Mouse (Mus musculus): ENCODE measurements at regions not wholly inside any gene's neighbourhood (a gene's known extent, or its start where the extent isn't known, plus 50 kb on each side); places are given as distances from the start of the nearest gene placed in this dataset.
A peak's percentile ranks its signal among the peaks of the same experiment; 100 is the strongest.
"Not testable (repeated sequence)": the region's sequence is repeated elsewhere in the genome, so short reads cannot be mapped to it uniquely, and the experiment has no call there.

- peak; percentile 89 for DNase-seq (ENCODE audit: low spot score)
- Histone ChIP-seq H3K36me3 (replicated peaks) (no peaks in the 10 kb centered on the region), H3K27me3 (replicated peaks; ENCODE audit: low read depth, poor library complexity, severe bottlenecking) (peaks cover 58% of the 10 kb centered on the region), H3K27ac (replicated peaks) (peak overlapping the region; percentile 95), H3K9me3 (no peaks in the 10 kb centered on the region), H3K4me1 (peaks cover 53% of the 10 kb centered on the region), H3K4me3 (peak overlapping the region; percentile 47)
- WGBS = 3% methylated on average over 19 of the region's 19 CpGs
These were observed 53.2 kb upstream of the Col1a1 start for GRCm38 (mm10) chr11:94882687-94883383.

- no peaks in the 10 kb centered on the region for H3K9me3 ChIP-seq
- peak overlapping the region; percentile 95 for H3K27ac ChIP-seq (replicated peaks)
- H3K4me1 ChIP-seq = peaks cover 55% of the 10 kb centered on the region
- peaks cover 58% of the 10 kb centered on the region for H3K27me3 ChIP-seq (replicated peaks; ENCODE audit: low read depth, poor library complexity, severe bottlenecking)
- WGBS = 6% methylated on average over 9 of the region's 9 CpGs
- H3K36me3 ChIP-seq (replicated peaks) = no peaks in the 10 kb centered on the region
- H3K4me3 ChIP-seq = peak overlapping the region; percentile 47
- peak; percentile 91 for DNase-seq (ENCODE audit: low spot score)
These were observed 53.9 kb upstream of the Col1a1 start for GRCm38 (mm10) chr11:94881982-94882686.

- H3K9me3 ChIP-seq = no peaks in the 10 kb centered on the region
- H3K36me3 ChIP-seq (replicated peaks) = no peaks in the 10 kb centered on the region
- H3K27me3 ChIP-seq (replicated peaks; ENCODE audit: low read depth, poor library complexity, severe bottlenecking) = peaks cover 64% of the 10 kb centered on the region
- H3K4me1 ChIP-seq = peaks cover 61% of the 10 kb centered on the region
- 3% methylated on average over 27 of the region's 27 CpGs for WGBS
- H3K4me3 ChIP-seq = peak overlapping the region; percentile 47
- H3K27ac ChIP-seq (replicated peaks) = peak overlapping the region; percentile 95
- DNase-seq (ENCODE audit: low spot score) = peak; percentile 81
These were observed 54.9 kb upstream of the Col1a1 start for GRCm38 (mm10) chr11:94880896-94881840.

GRCm38 (mm10) chr11:94876707-94877106 is 59.3 kb upstream of the Col1a1 start:
- H3K4me3 ChIP-seq = no peak overlapping the region
- 85% methylated on average over 1 of the region's 1 CpGs for WGBS
- DNase-seq (ENCODE audit: low spot score) = no peak
- peak overlapping the region; percentile 25 for H3K27ac ChIP-seq (replicated peaks)
- H3K9me3 ChIP-seq = no peaks in the 10 kb centered on the region
- peaks cover 71% of the 10 kb centered on the region for H3K27me3 ChIP-seq (replicated peaks; ENCODE audit: low read depth, poor library complexity, severe bottlenecking)
- H3K4me1 ChIP-seq = peaks cover 57% of the 10 kb centered on the region
- H3K36me3 ChIP-seq (replicated peaks) = no peaks in the 10 kb centered on the region

GRCm38 (mm10) chr11:94875026-94875425 is 61.0 kb upstream of the Col1a1 start:
- H3K9me3 ChIP-seq = no peaks in the 10 kb centered on the region
- no peak overlapping the region for H3K4me3 ChIP-seq
- WGBS = 71% methylated on average over 7 of the region's 7 CpGs
- H3K36me3 ChIP-seq (replicated peaks) = no peaks in the 10 kb centered on the region
- no peak for DNase-seq (ENCODE audit: low spot score)
- peak overlapping the region; percentile 81 for H3K27ac ChIP-seq (replicated peaks)
- peaks cover 46% of the 10 kb centered on the region for H3K4me1 ChIP-seq
- H3K27me3 ChIP-seq (replicated peaks; ENCODE audit: low read depth, poor library complexity, severe bottlenecking) = peaks cover 63% of the 10 kb centered on the region

- WGBS = 9% methylated on average over 7 of the region's 7 CpGs
- H3K4me1 ChIP-seq = peaks cover 43% of the 10 kb centered on the region
- no peak overlapping the region for H3K4me3 ChIP-seq
- no peaks in the 10 kb centered on the region for H3K36me3 ChIP-seq (replicated peaks)
- H3K9me3 ChIP-seq = no peaks in the 10 kb centered on the region
- H3K27ac ChIP-seq (replicated peaks) = peak overlapping the region; percentile 81
- no peak for DNase-seq (ENCODE audit: low spot score)
- peaks cover 60% of the 10 kb centered on the region for H3K27me3 ChIP-seq (replicated peaks; ENCODE audit: low read depth, poor library complexity, severe bottlenecking)
These were observed 61.9 kb upstream of the Col1a1 start for GRCm38 (mm10) chr11:94874155-94874561.

GRCm38 (mm10) chr11:94873693-94874092 is 62.3 kb upstream of the Col1a1 start:
- Histone ChIP-seq H3K4me3 (peak overlapping the region; percentile 44), H3K9me3 (no peaks in the 10 kb centered on the region), H3K27ac (replicated peaks) (peak overlapping the region; percentile 81), H3K27me3 (replicated peaks; ENCODE audit: low read depth, poor library complexity, severe bottlenecking) (peaks cover 60% of the 10 kb centered on the region), H3K36me3 (replicated peaks) (no peaks in the 10 kb centered on the region), H3K4me1 (peaks cover 40% of the 10 kb centered on the region)
- no peak for DNase-seq (ENCODE audit: low spot score)
- WGBS = 3% methylated on average over 7 of the region's 7 CpGs

GRCm38 (mm10) chr11:94872921-94873320 is 63.1 kb upstream of the Col1a1 start:
- H3K27ac ChIP-seq (replicated peaks) = peak overlapping the region; percentile 81
- H3K4me3 ChIP-seq = peak overlapping the region; percentile 44
- peak; percentile 62 for DNase-seq (ENCODE audit: low spot score)
- H3K36me3 ChIP-seq (replicated peaks) = no peaks in the 10 kb centered on the region
- peaks cover 37% of the 10 kb centered on the region for H3K4me1 ChIP-seq
- no peaks in the 10 kb centered on the region for H3K9me3 ChIP-seq
- peaks cover 56% of the 10 kb centered on the region for H3K27me3 ChIP-seq (replicated peaks; ENCODE audit: low read depth, poor library complexity, severe bottlenecking)
- 1% methylated on average over 19 of the region's 19 CpGs for WGBS

GRCm38 (mm10) chr11:94870341-94870740 is 65.7 kb upstream of the Col1a1 start:
- H3K4me3 ChIP-seq = no peak overlapping the region
- H3K9me3 ChIP-seq = no peaks in the 10 kb centered on the region
- 3% methylated on average over 1 of the region's 1 CpGs for WGBS
- no peaks in the 10 kb centered on the region for H3K36me3 ChIP-seq (replicated peaks)
- H3K27me3 ChIP-seq (replicated peaks; ENCODE audit: low read depth, poor library complexity, severe bottlenecking) = peaks cover 43% of the 10 kb centered on the region
- no peak overlapping the region for H3K27ac ChIP-seq (replicated peaks)
- H3K4me1 ChIP-seq = peaks cover 37% of the 10 kb centered on the region
- DNase-seq (ENCODE audit: low spot score) = peak; percentile 68

- DNase-seq (ENCODE audit: low spot score) = peak; percentile 35
- not testable (repeated sequence) for H3K4me3 ChIP-seq; H3K27ac ChIP-seq (replicated peaks); H3K36me3 ChIP-seq (replicated peaks); H3K9me3 ChIP-seq
- Histone ChIP-seq H3K27me3 (replicated peaks; ENCODE audit: low read depth, poor library complexity, severe bottlenecking) (peaks cover 38% of the 10 kb centered on the region), H3K4me1 (peaks cover 34% of the 10 kb centered on the region)
- 18% methylated on average over 4 of the region's 4 CpGs for WGBS
These were observed 66.2 kb upstream of the Col1a1 start for GRCm38 (mm10) chr11:94869866-94870265.

GRCm38 (mm10) chr11:94866176-94866967 is 69.7 kb upstream of the Col1a1 start:
- no peaks in the 10 kb centered on the region for H3K36me3 ChIP-seq (replicated peaks)
- 16% methylated on average over 9 of the region's 9 CpGs for WGBS
- peak; percentile 89 for DNase-seq (ENCODE audit: low spot score)
- no peak overlapping the region for H3K4me3 ChIP-seq
- H3K4me1 ChIP-seq = peaks cover 13% of the 10 kb centered on the region
- no peaks in the 10 kb centered on the region for H3K9me3 ChIP-seq
- H3K27me3 ChIP-seq (replicated peaks; ENCODE audit: low read depth, poor library complexity, severe bottlenecking) = peaks cover 10% of the 10 kb centered on the region; the same call in 1 of the 2 replicates
- no peak overlapping the region for H3K27ac ChIP-seq (replicated peaks)

- H3K4me1 ChIP-seq = no peaks in the 10 kb centered on the region; the same call in 1 of the 2 replicates
- WGBS = 88% methylated on average over 3 of the region's 3 CpGs
These were observed 67.6 kb upstream of the Tmem92 start for GRCm38 (mm10) chr11:94850129-94850528.

More at GRCm38 (mm10) chr11:94850129-94850528, 67.6 kb upstream of the Tmem92 start:
- Histone ChIP-seq H3K27ac (replicated peaks) (no peak overlapping the region), H3K27me3 (replicated peaks; ENCODE audit: low read depth, poor library complexity, severe bottlenecking) (no peaks in the 10 kb centered on the region), H3K36me3 (replicated peaks) (no peaks in the 10 kb centered on the region), H3K4me3 (no peak overlapping the region), H3K9me3 (no peaks in the 10 kb centered on the region)
- no peak for DNase-seq (ENCODE audit: low spot score)
